Mouse (Mus musculus) lung, adult 2 months (tissue): Measurements from ENCODE around the gene Rap1a. TPM values are rescaled to one million over a fixed set of nuclear protein-coding genes. Genes with fewer than 3 reads are reported as not detected.

Source experiments
- DNase-seq: peaks from one replicate; pipeline ENCODE4 v3.0.0; 2022
- H3K4me1 ChIP-seq: fragments of 200-500 bp; 2 replicates; pipeline ENCODE4 v1.6.1; 2011; ENCODE audit warnings: low read length; ENCODE audit not compliant: control insufficient read depth, insufficient read depth
- H3K4me3 ChIP-seq: fragments of 200-500 bp; replicated peaks from 2 replicates; pipeline ENCODE3; 2011; ENCODE audit warnings: low read depth, mild to moderate bottlenecking, control low read depth, low read length; ENCODE audit errors: extremely low read depth
- CTCF ChIP-seq: fragments of 200-500 bp; IDR thresholded peaks from 2 replicates; pipeline ENCODE4 v1.5.1; 2011; ENCODE audit warnings: mild to moderate bottlenecking, low read length, control low read depth; ENCODE audit not compliant: insufficient read depth
- POLR2A ChIP-seq: fragments of 200-500 bp; IDR thresholded peaks from 2 replicates; pipeline ENCODE4 v1.6.1; 2011; ENCODE audit warnings: low read depth, mild to moderate bottlenecking, control low read depth, low read length, borderline replicate concordance; ENCODE audit errors: extremely low read depth
- WGBS: fragments of 180-500 bp; shearing (Covaris S2); methylation state at CpG from one replicate; pipeline ENCODE4 v1.1.7; 2018; 5-methylcytosine and 5-hydroxymethylcytosine counted together
- polyA plus RNA-seq: library from polyadenylated mRNA; depleted of rRNA; stranded (reverse); fragments of >200 nt; gene quantifications from 2 replicates; pipeline ENCODE4 v1.2.3, GENCODE M21; 2012; rRNA removed

Rap1a gene
- 8.2 and 18.1 TPM in 2 replicates for polyA plus RNA-seq

- peak; percentile 78 for DNase-seq
- Histone ChIP-seq H3K4me1 (peaks cover 37% of the 10 kb centered on the region), H3K4me3 (peak within 1 kb of the TSS; percentile 100)
- no peak for TF ChIP-seq CTCF
- peak; percentile 47; the same call in 1 of the 2 replicates for TF ChIP-seq POLR2A
- WGBS = 10% methylated on average over 43 of the region's 50 CpGs
Observed at GRCm38 (mm10) chr3:105801191-105802166, at the start of gene Rap1a. TSS of gene Rap1a (minus strand) at chr3:105801336.

DNA sequence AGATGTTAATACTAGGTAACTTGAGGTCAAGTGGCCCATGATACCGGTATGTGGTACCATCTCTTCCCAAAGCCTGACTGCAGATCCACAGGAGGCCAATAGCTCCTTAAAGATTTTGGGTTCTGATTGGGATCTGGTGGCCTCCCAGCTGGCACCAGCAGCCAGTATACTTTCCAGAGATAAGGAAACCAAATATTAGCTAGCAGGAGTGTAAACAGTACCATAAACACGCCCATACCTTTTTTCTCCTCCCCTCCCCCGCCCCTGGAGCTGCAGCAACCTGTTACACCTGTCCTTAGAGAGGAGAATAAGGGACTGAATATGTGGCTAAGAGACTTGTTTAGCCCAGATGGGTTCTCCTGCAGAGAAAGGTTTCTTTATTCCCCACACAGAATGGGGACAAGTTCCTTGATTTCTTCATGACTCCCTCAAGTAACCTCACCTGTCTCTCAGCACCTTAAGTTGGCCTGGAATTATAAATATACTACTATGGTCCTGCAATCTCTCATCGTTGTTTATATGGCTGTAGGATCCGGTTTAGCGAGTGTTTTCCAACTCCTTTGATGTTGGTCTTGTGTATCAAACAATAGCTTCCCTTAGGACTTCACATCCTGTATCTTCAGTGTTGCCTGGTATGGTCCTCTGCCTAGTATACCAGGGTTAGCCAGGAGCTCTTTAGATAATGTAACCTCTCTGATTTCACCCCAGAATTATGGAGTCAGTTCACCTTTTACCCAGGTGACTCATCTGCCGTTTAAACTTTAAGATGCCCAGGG is 45.3 kb upstream of the Rap1a start:
- no peak overlapping the region for H3K4me3 ChIP-seq
- H3K4me1 ChIP-seq = peaks cover 13% of the 10 kb centered on the region
- TF ChIP-seq POLR2A (no peak), CTCF (no peak)
- peak; percentile 34 for DNase-seq
- 29% methylated on average over 7 of the region's 7 CpGs for WGBS

- WGBS = 73% methylated on average over 4 of the region's 4 CpGs
- Histone ChIP-seq H3K4me3 (no peak overlapping the region), H3K4me1 (no peaks in the 10 kb centered on the region)
- DNase-seq = no peak
- TF ChIP-seq CTCF = no peak
- no peak for TF ChIP-seq POLR2A
Observed at GRCm38 (mm10) chr3:105839836-105840235, 38.7 kb upstream of the Rap1a start.

DNA sequence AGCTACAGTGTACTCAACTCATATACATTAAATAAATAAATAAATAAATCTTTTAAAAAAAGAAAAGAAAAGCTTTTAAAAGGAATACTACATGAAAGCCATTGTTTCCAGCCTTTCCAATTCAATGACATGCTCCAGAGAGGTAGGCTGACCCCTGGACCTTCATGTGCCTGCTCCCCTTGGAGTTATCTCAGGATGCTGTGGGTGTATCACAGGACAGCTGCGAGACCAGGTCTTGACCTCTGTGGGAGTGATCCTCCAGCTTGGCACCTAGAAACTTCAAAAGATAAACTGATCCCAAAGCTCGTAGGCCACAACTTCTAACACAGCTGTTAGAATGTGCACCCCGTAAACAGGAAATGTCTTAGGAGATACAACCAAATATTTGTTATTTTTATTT is 37.5 kb upstream of the Rap1a start:
- no peak for TF ChIP-seq POLR2A
- TF ChIP-seq CTCF = no peak
- no peak overlapping the region for H3K4me3 ChIP-seq
- no peak for DNase-seq
- no peaks in the 10 kb centered on the region for H3K4me1 ChIP-seq
- WGBS = 66% methylated on average over 3 of the region's 3 CpGs

DNA sequence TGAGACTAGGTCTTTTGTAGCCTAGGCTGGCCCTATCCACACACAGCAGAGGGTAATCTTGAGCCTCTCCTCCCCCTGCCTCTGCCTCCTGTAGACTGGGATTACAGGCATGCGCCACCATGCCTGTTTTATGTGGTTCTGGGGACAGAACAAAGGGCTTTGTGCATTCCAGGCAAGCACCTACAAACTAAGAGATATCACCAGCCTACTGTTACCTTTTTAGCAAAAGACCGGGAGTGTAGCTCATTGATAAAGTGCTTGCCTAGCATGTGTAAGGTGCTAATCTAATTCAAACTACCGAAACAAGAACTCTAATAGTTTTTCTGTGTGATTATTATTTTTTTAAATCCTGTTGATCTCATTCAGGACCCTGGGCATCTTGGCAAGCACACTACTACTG is 35.7 kb upstream of the Rap1a start:
- TF ChIP-seq POLR2A (no peak), CTCF (no peak)
- 80% methylated on average over 3 of the region's 3 CpGs for WGBS
- DNase-seq = no peak
- Histone ChIP-seq H3K4me1 (no peaks in the 10 kb centered on the region), H3K4me3 (no peak overlapping the region)

DNA sequence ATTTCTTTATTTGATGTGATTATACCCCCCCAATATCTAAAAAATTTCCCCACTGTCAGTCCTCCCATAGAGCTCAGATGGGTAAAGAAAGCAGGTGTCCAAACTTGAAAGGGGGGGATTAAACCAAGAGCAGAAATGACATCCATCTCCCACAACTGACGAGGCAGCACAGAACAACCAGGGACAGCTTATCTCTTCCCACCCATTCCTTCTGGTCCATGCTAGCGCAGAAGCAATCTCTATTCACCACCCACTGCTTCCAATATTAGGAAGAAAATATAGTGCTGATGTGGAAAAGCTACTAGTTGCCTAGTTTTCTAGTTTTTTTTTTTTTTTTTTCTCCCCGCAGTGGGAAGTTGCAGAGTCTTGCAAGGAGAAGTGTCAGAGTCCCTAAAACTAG is 34.7 kb upstream of the Rap1a start:
- TF ChIP-seq POLR2A = no peak
- Histone ChIP-seq H3K4me3 (no peak overlapping the region), H3K4me1 (no peaks in the 10 kb centered on the region)
- 74% methylated on average over 3 of the region's 3 CpGs for WGBS
- no peak for DNase-seq

GRCm38 (mm10) chr3:105831584-105831983 is 30.4 kb upstream of the Rap1a start:
- 83% methylated on average over 3 of the region's 3 CpGs for WGBS
- Histone ChIP-seq H3K4me3 (no peak overlapping the region), H3K4me1 (no peaks in the 10 kb centered on the region; the same call in 1 of the 2 replicates)
- TF ChIP-seq CTCF (no peak), POLR2A (no peak)
- DNase-seq = no peak

DNA sequence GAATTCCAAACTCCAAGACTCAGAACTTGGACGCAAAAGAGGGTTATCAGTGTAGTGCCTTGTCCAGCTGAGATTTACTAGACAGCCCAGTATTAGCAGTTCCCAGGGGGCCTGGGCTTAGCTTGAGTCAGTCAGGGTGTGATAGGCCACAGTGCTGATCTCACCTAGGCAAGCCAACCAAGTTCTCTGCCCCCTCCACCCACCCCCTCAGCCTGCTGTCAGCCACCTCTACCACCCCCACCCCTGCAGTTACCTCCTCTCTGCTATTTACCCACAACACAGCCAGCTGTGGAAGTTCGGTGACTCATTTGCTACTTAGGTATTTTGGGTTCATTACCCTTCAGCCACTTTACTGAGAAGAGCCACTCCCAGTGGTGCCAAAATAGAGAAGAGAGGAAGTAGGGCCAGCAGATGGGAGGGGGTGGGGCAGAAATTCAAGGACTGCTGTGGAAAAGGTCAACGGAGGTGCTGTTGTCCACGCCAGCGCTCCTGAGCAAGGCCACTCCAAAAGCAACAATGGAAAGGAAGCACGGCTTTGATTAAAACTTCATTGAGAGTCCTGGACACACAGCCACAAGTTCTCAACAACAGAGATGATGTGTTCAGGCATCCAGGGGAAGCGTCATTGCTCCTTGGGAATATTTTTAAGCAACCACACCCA is 24.5 kb upstream of the Rap1a start:
- WGBS = 14% methylated on average over 7 of the region's 7 CpGs
- peak; percentile 44 for DNase-seq
- TF ChIP-seq POLR2A = no peak
- no peak for TF ChIP-seq CTCF
- Histone ChIP-seq H3K4me1 (peaks cover 15% of the 10 kb centered on the region), H3K4me3 (no peak overlapping the region)

GRCm38 (mm10) chr3:105824704-105825103 is 23.6 kb upstream of the Rap1a start:
- H3K4me3 ChIP-seq = no peak overlapping the region
- 56% methylated on average over 2 of the region's 2 CpGs for WGBS
- TF ChIP-seq CTCF (no peak), POLR2A (no peak)
- no peak for DNase-seq
- peaks cover 20% of the 10 kb centered on the region for H3K4me1 ChIP-seq

- Histone ChIP-seq H3K4me1 (peaks cover 20% of the 10 kb centered on the region), H3K4me3 (no peak overlapping the region)
- TF ChIP-seq CTCF (no peak), POLR2A (no peak)
- 66% methylated on average over 5 of the region's 5 CpGs for WGBS
- DNase-seq = no peak
Observed at GRCm38 (mm10) chr3:105824103-105824502, 23.0 kb upstream of the Rap1a start.
